Mouse (Mus musculus) lung, postnatal 10 days (tissue): Measurements from ENCODE around the gene Stum.
A peak's percentile ranks its signal among the peaks of the same experiment; 100 is the strongest.
"Not testable (repeated sequence)": the region's sequence is repeated elsewhere in the genome, so short reads cannot be mapped to it uniquely, and the experiment has no call there.

Experiments used
- DNase-seq: peaks from one replicate; pipeline ENCODE4 v3.0.0; 2021

Stum gene

GRCm38 (mm10) chr1:180483399-180484291 is at the start of gene Stum:
Gene Stum, minus strand, starts transcription at chr1:180483504.
- DNase-seq: peak; percentile 75

- no peak for DNase-seq
These were observed 49.4 kb upstream of the Stum start for GRCm38 (mm10) chr1:180532671-180533070.

- no peak for DNase-seq
These were observed 47.4 kb upstream of the Stum start for GRCm38 (mm10) chr1:180530457-180531263.

- no peak for DNase-seq
These were observed 46.5 kb upstream of the Stum start for GRCm38 (mm10) chr1:180529847-180530246.

GRCm38 (mm10) chr1:180525301-180525700 is 42.0 kb upstream of the Stum start:
- no peak for DNase-seq

GRCm38 (mm10) chr1:180523320-180523719 is 40.0 kb upstream of the Stum start:
- DNase-seq: no peak

GRCm38 (mm10) chr1:180520190-180520589 is 36.9 kb upstream of the Stum start:
- peak; percentile 14 for DNase-seq

- DNase-seq: no peak
These were observed 36.2 kb upstream of the Stum start for GRCm38 (mm10) chr1:180519520-180519919.

- DNase-seq: not testable (repeated sequence)
These were observed 35.6 kb upstream of the Stum start for GRCm38 (mm10) chr1:180518899-180519298.

- DNase-seq: peak; percentile 46
These were observed 35.1 kb upstream of the Stum start for GRCm38 (mm10) chr1:180518412-180518811.

- DNase-seq: peak; percentile 51
These were observed 34.2 kb upstream of the Stum start for GRCm38 (mm10) chr1:180517390-180518054.

GRCm38 (mm10) chr1:180514077-180514476 is 30.8 kb upstream of the Stum start:
- no peak for DNase-seq

GRCm38 (mm10) chr1:180510879-180511278 is 27.6 kb upstream of the Stum start:
- peak; percentile 35 for DNase-seq

- peak; percentile 58 for DNase-seq
These were observed 27.1 kb upstream of the Stum start for GRCm38 (mm10) chr1:180510442-180510841.

GRCm38 (mm10) chr1:180508662-180509061 is 25.4 kb upstream of the Stum start:
- DNase-seq: no peak

GRCm38 (mm10) chr1:180507291-180507791 is 24.0 kb upstream of the Stum start:
- peak; percentile 18 for DNase-seq

GRCm38 (mm10) chr1:180506341-180506740 is 23.0 kb upstream of the Stum start:
- DNase-seq: no peak

- DNase-seq: no peak
These were observed 21.6 kb upstream of the Stum start for GRCm38 (mm10) chr1:180504899-180505298.

GRCm38 (mm10) chr1:180503484-180503883 is 20.2 kb upstream of the Stum start:
- DNase-seq: no peak

GRCm38 (mm10) chr1:180502566-180502965 is 19.3 kb upstream of the Stum start:
- DNase-seq: no peak

GRCm38 (mm10) chr1:180500641-180501040 is 17.3 kb upstream of the Stum start:
- DNase-seq: no peak

GRCm38 (mm10) chr1:180500218-180500617 is 16.9 kb upstream of the Stum start:
- DNase-seq: no peak

GRCm38 (mm10) chr1:180499766-180500165 is 16.5 kb upstream of the Stum start:
- DNase-seq: no peak
